Mouse (Mus musculus) thymus, adult 18-20 months (tissue): ENCODE results near the gene Ubtd2.
A peak's percentile ranks its signal among the peaks of the same experiment; 100 is the strongest.

Experiments used
- DNase-seq, 2 experiments: peaks; one replicate each; pipeline ENCODE4 v3.0.0; 2022; ENCODE audit warnings: mixed read lengths in 2 of 2

Ubtd2 gene

DNA sequence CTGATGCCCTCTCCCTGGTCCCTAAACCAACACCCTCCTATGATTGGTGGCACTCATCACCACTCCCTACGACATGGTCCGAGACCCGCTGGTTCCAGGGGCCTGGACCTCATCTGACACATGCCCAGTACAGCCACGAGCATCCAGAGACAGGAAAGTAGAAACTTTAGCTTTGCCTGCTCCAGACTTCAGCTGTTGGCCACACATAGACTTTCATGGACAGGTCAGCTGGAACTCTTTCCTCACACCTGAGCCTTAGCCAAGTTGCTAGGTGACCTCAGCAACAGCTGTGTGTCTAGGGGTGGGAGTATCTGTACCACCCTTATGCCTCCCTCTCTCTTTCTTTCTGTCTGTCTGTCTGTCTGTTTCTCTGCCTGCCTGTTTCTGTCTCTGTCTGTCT lies 93.1 kb downstream of the Ubtd2 start:
- no peak for DNase-seq

DNA sequence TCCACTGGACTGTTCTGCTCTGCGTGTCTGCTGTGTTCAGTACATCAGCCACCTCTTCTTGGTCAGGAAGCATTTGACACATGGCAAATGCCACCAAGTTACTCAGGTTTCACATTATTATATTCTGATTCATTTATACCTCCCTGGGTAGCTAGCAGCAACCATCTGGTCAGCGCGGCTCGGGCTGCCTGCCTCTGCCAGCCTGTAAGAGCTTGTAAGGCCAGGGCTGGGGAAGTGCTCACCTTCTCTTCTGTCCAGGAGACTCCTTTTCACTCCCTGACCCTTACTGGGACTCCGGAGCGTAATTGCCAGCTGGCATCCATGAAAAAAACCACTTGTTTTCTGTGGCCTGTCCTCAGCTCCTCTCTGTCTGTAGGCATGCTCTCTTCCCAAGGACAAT lies 94.1 kb downstream of the Ubtd2 start:
- DNase-seq: no peak

- no peak for DNase-seq
These were observed 94.9 kb downstream of the Ubtd2 start for GRCm38 (mm10) chr11:32550102-32550501.

DNA sequence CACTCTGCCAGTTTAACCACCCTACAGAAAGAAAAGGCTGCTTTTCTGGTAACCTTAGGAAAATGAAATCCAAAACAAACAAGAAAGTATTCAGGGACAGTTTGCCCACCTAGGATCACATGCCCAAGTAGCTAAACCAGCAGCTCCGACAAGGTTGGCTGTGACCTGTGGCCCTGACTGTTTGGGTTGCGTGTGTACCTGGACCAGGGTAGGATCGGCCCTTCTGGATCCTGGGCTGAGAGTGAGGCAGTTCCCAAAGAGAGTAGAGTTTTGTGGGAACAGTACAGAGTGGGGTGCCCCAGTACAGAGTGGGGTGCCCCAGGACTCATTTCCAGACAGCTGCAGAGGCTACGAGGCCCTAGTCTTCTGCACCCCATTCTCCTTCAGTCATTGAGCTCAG lies 95.9 kb downstream of the Ubtd2 start:
- DNase-seq: no peak

- no peak for DNase-seq
These were observed 96.6 kb downstream of the Ubtd2 start for GRCm38 (mm10) chr11:32551579-32552297.

GRCm38 (mm10) chr11:32552401-32553090 lies 97.4 kb downstream of the Ubtd2 start:
- no peak for DNase-seq

DNA sequence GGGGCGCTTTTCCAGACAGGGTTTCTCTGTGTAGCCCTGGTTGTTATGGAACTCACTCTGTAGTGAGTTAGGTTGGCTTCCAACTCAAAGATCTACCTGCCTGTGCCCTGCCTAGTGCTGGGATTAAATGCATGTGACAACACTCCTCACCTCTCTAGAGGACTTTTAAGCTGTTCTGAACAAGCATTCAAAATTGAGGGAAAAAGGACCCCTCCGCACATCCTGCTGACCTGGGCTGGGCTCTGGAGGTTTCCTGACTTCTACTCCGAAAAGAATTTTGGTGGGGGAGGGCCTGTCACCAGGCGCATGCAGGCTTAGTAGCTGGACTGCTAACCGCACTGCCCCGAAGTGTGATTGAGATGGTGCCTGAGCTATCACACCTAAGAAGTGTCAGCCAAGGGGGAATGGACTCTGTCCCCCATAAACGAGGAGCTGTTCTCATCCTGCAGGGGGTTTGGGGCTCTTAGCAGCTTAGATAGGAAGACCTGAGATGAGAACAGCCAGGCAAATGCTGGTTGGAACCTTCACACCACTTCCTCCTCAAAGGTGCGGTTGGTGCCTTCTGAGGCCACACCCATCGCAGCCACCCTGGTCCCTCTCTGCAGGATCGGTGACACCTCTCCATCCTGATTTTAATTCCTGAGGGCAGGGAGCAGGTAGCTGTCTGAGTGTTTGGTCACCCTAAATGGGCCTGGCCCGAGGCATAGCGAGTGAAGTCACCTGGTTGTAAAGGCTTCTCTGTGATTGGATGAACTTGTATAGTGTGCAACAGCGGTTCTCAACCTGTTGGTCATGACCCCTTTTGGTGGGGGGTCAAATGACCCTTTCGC lies 98.4 kb downstream of the Ubtd2 start:
- DNase-seq: peak; percentile 32 to 48

DNA sequence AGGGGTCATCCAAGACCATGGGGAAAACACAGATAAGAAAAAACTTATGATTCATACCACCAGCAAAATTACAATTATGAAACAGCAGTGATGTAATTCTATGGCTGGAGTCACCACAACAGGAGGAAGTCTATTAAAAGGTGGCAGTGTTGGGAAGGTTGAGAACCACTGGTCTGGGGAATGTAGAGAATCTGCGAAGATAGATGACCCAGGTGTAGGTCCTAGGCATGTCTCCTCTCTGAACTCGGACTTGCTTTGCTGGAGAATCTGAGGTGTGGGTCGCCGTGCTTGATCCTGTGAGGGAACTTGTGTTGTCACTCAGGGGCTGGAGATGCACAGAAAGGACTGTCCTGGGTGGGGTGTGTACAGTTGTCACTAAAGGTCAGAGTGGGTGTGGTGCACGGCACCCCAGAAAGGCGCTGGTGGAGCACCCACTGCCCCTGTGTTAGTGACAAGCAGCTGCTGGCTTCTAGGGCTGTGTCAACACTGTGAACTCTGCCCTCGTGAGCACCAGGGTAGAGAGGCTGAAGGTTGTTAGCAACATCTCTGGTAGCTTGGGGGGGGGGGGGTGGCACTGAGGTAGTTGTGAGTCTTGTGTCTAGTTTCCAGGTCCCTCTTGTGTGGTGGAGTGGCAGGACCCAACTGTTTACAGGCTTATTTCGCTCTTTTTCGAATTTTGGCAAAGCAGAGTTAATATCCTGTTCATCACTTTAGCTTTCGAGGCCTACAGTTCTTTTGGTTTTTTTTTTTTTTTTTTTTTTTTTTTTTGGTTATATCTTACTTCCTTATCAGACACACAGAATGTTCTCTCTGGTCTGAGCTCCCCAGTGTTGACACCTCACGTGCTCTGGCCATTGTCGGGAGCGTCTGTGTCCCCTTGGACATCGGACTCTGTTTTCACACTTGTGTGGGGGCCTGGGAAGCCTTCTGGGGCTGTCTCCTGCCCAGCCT lies 99.2 kb downstream of the Ubtd2 start:
- DNase-seq: no peak

- no peak for DNase-seq
These were observed 100.0 kb downstream of the Ubtd2 start for GRCm38 (mm10) chr11:32555103-32555689.

DNA sequence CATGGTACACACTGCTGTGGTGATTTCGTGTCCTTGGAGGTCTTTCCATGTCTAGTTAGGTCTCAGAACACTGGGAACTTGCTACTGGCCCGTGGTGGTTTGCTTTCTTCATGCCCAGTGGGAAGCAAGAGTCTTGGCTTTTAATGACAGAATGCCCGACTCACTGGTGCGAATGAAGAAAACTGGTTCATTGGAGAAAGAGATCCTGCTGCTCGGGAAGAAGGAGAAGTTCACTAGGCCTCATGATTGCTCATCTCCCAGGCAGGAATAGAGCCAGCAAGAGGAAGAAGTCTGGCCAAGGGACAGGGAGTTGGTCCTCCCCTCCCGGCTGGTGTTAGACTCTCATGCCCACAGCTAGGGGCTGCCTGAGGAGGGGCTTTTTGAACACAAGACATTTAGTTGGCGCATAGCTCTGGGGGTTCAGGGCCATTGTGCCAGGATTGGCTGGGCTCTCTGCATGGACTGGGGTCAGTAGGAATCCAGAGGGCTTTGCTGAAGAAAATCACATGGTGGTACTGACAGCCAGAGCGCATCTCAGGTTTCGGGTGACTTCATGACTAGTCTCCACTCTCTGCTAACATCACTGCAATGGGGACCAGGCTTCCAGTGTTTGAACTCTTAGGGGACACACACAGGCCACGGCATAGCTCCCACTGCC lies 101.3 kb downstream of the Ubtd2 start:
- DNase-seq: no peak

DNA sequence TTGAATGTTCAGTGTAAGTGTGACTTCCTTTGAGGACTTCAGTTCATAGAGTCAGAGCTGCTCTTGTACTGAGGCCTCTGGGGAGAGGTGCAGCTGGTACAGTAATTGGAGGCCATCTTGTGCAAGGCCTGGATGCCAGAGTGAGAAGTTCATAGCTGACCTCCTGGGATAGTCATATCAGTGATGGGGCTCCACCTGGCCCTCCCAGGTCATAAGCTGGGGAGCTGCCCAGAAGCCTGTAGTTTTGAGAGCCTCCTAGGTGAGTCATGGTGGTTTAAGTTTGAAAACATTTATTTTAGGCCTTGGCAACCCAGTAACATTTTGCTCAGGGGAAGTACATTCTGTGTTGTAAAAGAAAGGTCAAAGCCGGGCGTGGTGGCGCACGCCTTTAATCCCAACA lies 102.9 kb downstream of the Ubtd2 start:
- no peak for DNase-seq

- peak; percentile 40 to 64 for DNase-seq
These were observed 103.5 kb downstream of the Ubtd2 start for GRCm38 (mm10) chr11:32558677-32559076.

- no peak for DNase-seq
These were observed 105.0 kb downstream of the Ubtd2 start for GRCm38 (mm10) chr11:32560015-32560770.

DNA sequence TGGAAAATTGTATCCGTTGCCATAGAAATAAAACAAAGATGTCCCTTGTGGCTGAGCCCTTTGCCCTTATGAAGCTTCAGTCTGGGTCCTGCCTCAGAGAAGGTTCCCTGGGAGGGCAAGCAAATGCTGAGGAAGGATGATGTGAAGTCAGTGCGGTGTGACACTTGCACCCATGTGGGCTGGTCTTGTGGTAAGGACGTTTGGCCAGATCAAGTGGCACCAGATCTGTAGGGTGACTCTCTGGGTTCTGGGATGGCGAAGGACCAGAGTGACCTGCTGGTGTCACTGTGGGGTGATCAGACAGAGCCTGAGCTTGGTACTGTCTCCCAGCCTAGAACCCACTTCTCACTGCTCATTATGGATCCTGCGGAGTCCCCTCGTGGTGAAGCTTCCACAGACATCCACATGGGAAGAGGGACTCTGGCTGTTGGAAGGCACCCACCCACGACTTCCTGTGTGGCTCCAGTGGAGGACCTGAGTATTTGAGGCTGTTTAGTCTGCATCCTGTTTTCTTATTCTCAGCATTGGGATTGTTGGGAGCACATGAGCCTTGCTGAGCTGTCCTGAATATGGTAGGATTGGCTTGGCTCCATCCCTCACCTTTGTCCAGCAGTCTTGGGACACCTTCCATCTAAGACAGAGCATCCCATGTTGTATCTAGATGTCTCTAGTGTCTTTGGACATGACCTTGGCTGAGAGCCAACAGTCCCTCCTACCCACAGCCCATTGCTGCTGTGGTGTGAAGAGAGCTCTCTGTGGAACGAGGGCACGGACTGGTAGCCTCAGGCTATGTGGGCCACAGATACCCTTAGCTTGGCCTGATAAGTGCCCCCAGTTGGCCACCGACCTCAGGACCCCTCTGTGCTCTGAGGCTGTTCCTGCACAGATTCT lies 106.5 kb downstream of the Ubtd2 start:
- no peak for DNase-seq

- no peak for DNase-seq
These were observed 107.5 kb downstream of the Ubtd2 start for GRCm38 (mm10) chr11:32562706-32563105.

GRCm38 (mm10) chr11:32563660-32564059 lies 108.5 kb downstream of the Ubtd2 start:
- DNase-seq: no peak

DNA sequence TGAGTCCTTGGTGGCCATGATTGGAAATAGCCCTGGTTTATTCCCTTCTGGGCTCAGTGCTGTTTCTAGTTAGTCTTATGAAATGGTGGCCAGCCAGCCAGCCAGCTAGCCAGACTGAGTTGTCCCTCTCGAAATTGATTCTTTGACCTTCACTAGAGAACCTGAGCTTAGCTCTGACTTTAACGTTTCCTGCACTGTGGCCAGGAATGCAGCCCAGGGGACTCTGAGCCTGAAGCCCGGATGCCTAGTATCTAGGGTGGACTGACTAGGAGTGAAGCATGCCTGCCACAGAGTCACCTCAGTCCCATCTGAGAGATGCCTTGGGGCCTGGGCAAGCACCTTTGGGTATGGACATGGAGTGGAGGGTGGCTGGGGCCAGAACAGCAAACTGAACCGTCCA lies 109.5 kb downstream of the Ubtd2 start:
- no peak for DNase-seq

DNA sequence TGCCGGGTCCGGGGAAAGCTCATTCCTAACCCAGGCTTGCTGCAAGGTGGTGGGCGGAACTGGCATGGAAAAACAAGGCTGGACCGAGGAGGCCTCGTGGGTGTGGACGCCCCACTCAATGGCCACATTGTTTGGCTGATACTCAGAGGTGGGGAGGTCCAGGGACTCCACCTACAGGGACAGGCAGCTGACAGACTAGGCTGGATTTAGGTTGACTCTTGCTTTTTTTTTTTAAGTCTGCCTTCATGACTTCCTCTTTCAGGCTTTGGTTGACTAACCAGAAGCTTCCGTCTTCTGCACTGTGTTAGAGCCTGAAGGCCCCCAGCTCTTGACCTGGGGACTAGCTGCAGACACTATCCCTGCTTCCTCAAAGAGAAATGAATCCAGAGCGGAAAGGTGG lies 109.9 kb downstream of the Ubtd2 start:
- peak in 1 of 2 experiments; percentile 39 for DNase-seq

DNA sequence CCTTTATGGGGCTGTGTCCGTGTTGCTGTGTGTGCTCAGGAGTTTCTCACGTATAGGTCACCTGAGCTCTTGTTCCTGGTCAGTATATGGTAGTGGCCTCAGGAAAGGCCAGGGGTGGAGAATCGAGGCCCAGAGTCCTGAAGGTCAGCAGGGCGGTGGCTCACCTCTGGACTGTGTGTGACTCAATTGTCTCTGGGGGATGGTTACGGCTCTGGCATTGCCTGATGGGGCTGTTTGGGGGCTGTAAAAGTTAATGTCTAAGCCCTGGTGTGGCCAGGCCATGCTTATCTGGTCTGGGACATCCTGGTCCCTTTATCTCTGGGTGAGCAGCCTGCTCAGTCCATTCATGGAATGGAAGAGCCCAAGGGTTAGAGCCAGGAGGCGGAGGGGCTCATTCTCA lies 111.0 kb downstream of the Ubtd2 start:
- no peak for DNase-seq
